Mouse (Mus musculus) cerebellum, adult 2 months (tissue): ENCODE data around the gene Acpp. TPM values are rescaled to one million over a fixed set of nuclear protein-coding genes. Genes with fewer than 3 reads are reported as not detected.

ENCODE experiments used
- DNase-seq, 2 experiments: peaks; one replicate each; pipeline ENCODE4 v3.0.0; 2021
- H3K27ac ChIP-seq: fragments of 200-500 bp; 2 replicates; pipeline ENCODE4 v1.5.1; 2012; ENCODE audit warnings: low read length, control low read depth, inconsistent platforms; ENCODE audit not compliant: insufficient read depth
- H3K27me3 ChIP-seq: fragments of 200-500 bp; 2 replicates; pipeline ENCODE4 v1.6.1; 2012; ENCODE audit warnings: inconsistent platforms, mild to moderate bottlenecking, low read length, moderate library complexity; ENCODE audit not compliant: control insufficient read depth, insufficient read depth
- H3K4me1 ChIP-seq: fragments of 200-500 bp; 2 replicates; pipeline ENCODE4 v1.6.1; 2011; ENCODE audit warnings: low read length; ENCODE audit not compliant: control insufficient read depth, insufficient read depth
- H3K4me3 ChIP-seq: fragments of 200-500 bp; replicated peaks from 2 replicates; pipeline ENCODE3; 2011; ENCODE audit warnings: mild to moderate bottlenecking, low read depth, low read length, control low read depth; ENCODE audit not compliant: insufficient read depth
- CTCF ChIP-seq: fragments of 200-500 bp; IDR thresholded peaks from 2 replicates; pipeline ENCODE4 v1.5.1; 2011; ENCODE audit warnings: low read depth, mild to moderate bottlenecking, control low read depth, low read length, moderate library complexity, borderline replicate concordance; ENCODE audit not compliant: insufficient read depth
- POLR2A ChIP-seq: fragments of 200-500 bp; IDR thresholded peaks from 2 replicates; pipeline ENCODE4 v1.6.1; 2011; ENCODE audit warnings: low read length, control low read depth, borderline replicate concordance; ENCODE audit not compliant: insufficient read depth
- WGBS: fragments of 180-500 bp; shearing (Covaris S2); methylation state at CpG from one replicate; pipeline ENCODE4 v1.1.7; 2018; 5-methylcytosine and 5-hydroxymethylcytosine counted together
- polyA plus RNA-seq: library from polyadenylated mRNA; depleted of rRNA; stranded (reverse); fragments of >200 nt; gene quantifications from 2 replicates; pipeline ENCODE4 v1.2.3, GENCODE M21; 2012

The Acpp gene
- polyA plus RNA-seq, 1 experiment: 0.13 TPM

DNA sequence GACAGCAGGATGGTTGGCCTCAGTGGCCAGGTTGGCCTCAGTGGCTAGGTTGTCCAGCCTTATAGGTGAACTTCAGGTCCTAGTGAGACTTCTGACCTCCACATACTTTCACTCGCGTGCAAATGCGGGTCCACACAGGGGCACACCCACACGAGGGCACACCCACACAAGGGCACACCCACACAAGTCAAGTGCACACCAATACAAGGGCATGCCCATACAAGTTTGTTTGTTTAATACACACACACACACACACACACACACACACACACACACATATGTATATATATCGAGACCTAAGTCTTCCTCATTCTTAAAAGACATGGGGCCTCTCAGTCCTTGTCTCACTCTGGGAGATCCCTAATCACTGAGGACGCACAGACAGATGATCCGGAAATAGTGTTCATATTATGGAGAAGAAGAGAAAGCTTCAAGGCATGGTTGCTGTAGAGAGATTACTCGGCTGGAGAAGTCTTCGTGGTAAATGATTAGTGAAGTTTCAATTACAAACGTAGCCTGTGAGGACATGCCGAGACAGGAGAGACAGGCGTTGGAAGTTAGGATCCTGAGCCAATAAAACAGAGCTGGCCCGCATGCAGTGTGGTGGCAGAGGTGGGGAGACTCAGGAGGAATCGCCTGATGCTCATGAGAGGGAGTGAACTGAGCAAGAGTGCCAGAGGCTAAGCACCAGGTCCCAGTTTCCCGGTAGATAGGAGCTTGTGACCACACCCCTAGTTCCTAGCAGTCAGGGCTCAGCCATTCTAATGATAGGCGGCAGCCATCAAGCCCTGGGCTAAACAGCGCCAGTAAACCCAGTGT, 23.7 kb upstream of the Acpp start:
- Histone ChIP-seq H3K27ac (no peak overlapping the region), H3K27me3 (no peaks in the 10 kb centered on the region), H3K4me3 (no peak overlapping the region), H3K4me1 (no peaks in the 10 kb centered on the region)
- TF ChIP-seq CTCF (no peak), POLR2A (no peak)
- DNase-seq: no peak
- WGBS: 80% methylated on average over 17 of the region's 17 CpGs

GRCm38 (mm10) chr9:104360389-104360788, 22.8 kb upstream of the Acpp start:
- H3K27me3 ChIP-seq: no peaks in the 10 kb centered on the region
- H3K4me1 ChIP-seq: no peaks in the 10 kb centered on the region
- H3K4me3 ChIP-seq: no peak overlapping the region
- H3K27ac ChIP-seq: no peak overlapping the region
- DNase-seq: no peak
- WGBS: 56% methylated on average over 4 of the region's 4 CpGs
- no peak for TF ChIP-seq CTCF
- TF ChIP-seq POLR2A: no peak

GRCm38 (mm10) chr9:104355521-104356270, 18.1 kb upstream of the Acpp start:
- H3K27me3 ChIP-seq: no peaks in the 10 kb centered on the region
- DNase-seq: no peak
- H3K4me1 ChIP-seq: no peaks in the 10 kb centered on the region
- TF ChIP-seq POLR2A: no peak
- TF ChIP-seq CTCF: no peak
- WGBS: 83% methylated on average over 8 of the region's 8 CpGs
- H3K4me3 ChIP-seq: no peak overlapping the region
- H3K27ac ChIP-seq: no peak overlapping the region

- H3K4me3 ChIP-seq: no peak overlapping the region
- no peak for DNase-seq
- WGBS: 81% methylated on average over 5 of the region's 5 CpGs
- H3K4me1 ChIP-seq: no peaks in the 10 kb centered on the region
- H3K27me3 ChIP-seq: no peaks in the 10 kb centered on the region
- H3K27ac ChIP-seq: no peak overlapping the region
- TF ChIP-seq POLR2A: no peak
- TF ChIP-seq CTCF: no peak
These were observed 6.6 kb upstream of the Acpp start for GRCm38 (mm10) chr9:104344136-104344535.

- TF ChIP-seq CTCF (no peak), POLR2A (no peak)
- no peak for DNase-seq
- WGBS: 91% methylated on average over 5 of the region's 5 CpGs
- Histone ChIP-seq H3K27me3 (no peaks in the 10 kb centered on the region), H3K4me3 (no peak overlapping the region), H3K4me1 (no peaks in the 10 kb centered on the region), H3K27ac (no peak overlapping the region)
These were observed 1.9 kb upstream of the Acpp start for GRCm38 (mm10) chr9:104339483-104339882.

GRCm38 (mm10) chr9:104338489-104339427, 1.2 kb upstream of the Acpp start:
- TF ChIP-seq CTCF: no peak
- TF ChIP-seq POLR2A: no peak
- Histone ChIP-seq H3K27ac (no peak overlapping the region), H3K4me3 (no peak overlapping the region), H3K27me3 (no peaks in the 10 kb centered on the region), H3K4me1 (no peaks in the 10 kb centered on the region)
- WGBS: 89% methylated on average over 18 of the region's 18 CpGs
- no peak for DNase-seq

DNA sequence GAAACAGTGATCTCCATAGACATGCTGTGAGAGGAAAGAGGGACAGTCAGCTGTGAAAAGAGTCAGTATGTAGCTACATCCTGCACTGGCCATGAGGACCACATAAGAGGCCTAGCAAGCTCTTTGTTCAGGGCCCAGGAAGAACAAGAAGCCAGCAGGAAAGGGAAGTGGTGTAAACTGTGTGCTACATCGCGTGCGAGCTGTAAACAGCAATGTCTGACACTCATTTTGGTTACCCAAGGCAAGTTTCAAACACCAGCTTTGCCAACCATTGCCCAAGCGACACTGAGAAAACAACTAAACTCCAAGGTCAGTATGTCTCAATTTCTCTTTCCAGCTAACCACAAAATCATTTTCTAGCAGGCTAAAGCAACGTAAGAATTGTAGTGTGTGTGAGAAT, 6.2 kb downstream of the Acpp start:
- Histone ChIP-seq H3K4me3 (no peak overlapping the region), H3K4me1 (no peaks in the 10 kb centered on the region), H3K27me3 (no peaks in the 10 kb centered on the region), H3K27ac (no peak overlapping the region)
- DNase-seq: no peak
- 92% methylated on average over 5 of the region's 5 CpGs for WGBS
- TF ChIP-seq CTCF (no peak), POLR2A (no peak)
